Mouse (Mus musculus) heart, embryonic 14.5 days (tissue): ENCODE measurements around the gene Zfp3. TPM values are rescaled to one million over a fixed set of nuclear protein-coding genes. Genes with fewer than 3 reads are reported as not detected.

Experiments
- ATAC-seq: fragments of 200-750 bp; cut with Nextera tagmentation; 2 replicates; pipeline ENCODE4 v1.8.0; 2017; ENCODE audit warnings: low read depth, moderate TSS enrichment; ENCODE audit not compliant: insufficient number of reproducible peaks, insufficient read depth, low FRiP score
- H3K27ac ChIP-seq, 2 experiments: fragments of 200-500 bp in 1 of 2; fragments of 300-500 bp in 1 of 2; sonication (generic) in 1 of 2; replicated peaks in 1 of 2; 2 replicates each; pipeline ENCODE4 v1.5.1; 2012 to 2014; ENCODE audit warnings: low read depth in 2 of 2, low read length in 2 of 2, control low read depth in 1 of 2, mild to moderate bottlenecking in 1 of 2, mixed read lengths in 1 of 2; ENCODE audit not compliant: control insufficient read depth in 1 of 2, insufficient read depth in 1 of 2
- H3K27me3 ChIP-seq: fragments of 300-500 bp; sonication (generic); 2 replicates; pipeline ENCODE4 v1.6.1; 2014; ENCODE audit warnings: mild to moderate bottlenecking, low read length, control low read depth; ENCODE audit not compliant: control insufficient read depth, insufficient read depth
- H3K36me3 ChIP-seq: fragments of 300-500 bp; sonication (generic); 2 replicates; pipeline ENCODE4 v1.6.1; 2014; ENCODE audit warnings: mild to moderate bottlenecking, control low read depth, low read length, mixed read lengths; ENCODE audit not compliant: control insufficient read depth, insufficient read depth
- H3K4me1 ChIP-seq, 2 experiments: fragments of 200-500 bp in 1 of 2; fragments of 300-500 bp in 1 of 2; sonication (generic) in 1 of 2; 2 replicates each; pipeline ENCODE4 v1.6.1; 2012 to 2014; ENCODE audit warnings: low read length in 2 of 2, control low read depth in 1 of 2, mixed read lengths in 1 of 2; ENCODE audit not compliant: control insufficient read depth in 2 of 2, insufficient read depth in 2 of 2
- H3K4me2 ChIP-seq: fragments of 300-500 bp; sonication (generic); 2 replicates; pipeline ENCODE4 v1.6.1; 2014; ENCODE audit warnings: mild to moderate bottlenecking, low read length
- H3K4me3 ChIP-seq, 2 experiments: fragments of 200-500 bp in 1 of 2; fragments of 300-500 bp in 1 of 2; sonication (generic) in 1 of 2; 2 replicates each; pipeline ENCODE4 v1.5.1; 2012 to 2014; ENCODE audit warnings: low read length in 2 of 2, mild to moderate bottlenecking in 2 of 2, control low read depth in 1 of 2, low read depth in 1 of 2, moderate library complexity in 1 of 2; ENCODE audit not compliant: control insufficient read depth in 1 of 2, insufficient read depth in 1 of 2
- H3K9ac ChIP-seq: fragments of 300-500 bp; sonication (generic); 2 replicates; pipeline ENCODE4 v1.6.1; 2014; ENCODE audit warnings: mild to moderate bottlenecking, low read length
- H3K9me3 ChIP-seq: fragments of 300-500 bp; sonication (generic); 2 replicates; pipeline ENCODE4 v1.6.1; 2016; ENCODE audit warnings: low read length, control low read depth; ENCODE audit not compliant: control insufficient read depth
- WGBS: fragments of 180-500 bp; shearing (Covaris S2); extraction: QIAGEN DNeasy Blood & Tissue Kit; methylation state at CpG from one replicate; pipeline ENCODE4 v1.1.7; 2014; 5-methylcytosine and 5-hydroxymethylcytosine counted together
- polyA plus RNA-seq: library from polyadenylated mRNA; unstranded; fragments of >200 nt; fragmentation: Nextera tagmentation; extraction: Ambion mirVana; gene quantifications from 2 replicates; pipeline ENCODE4 v1.2.1, GENCODE M21; 2014

Zfp3 gene
- polyA plus RNA-seq, 1 experiment from 2014 or later: 9.3 TPM

DNA sequence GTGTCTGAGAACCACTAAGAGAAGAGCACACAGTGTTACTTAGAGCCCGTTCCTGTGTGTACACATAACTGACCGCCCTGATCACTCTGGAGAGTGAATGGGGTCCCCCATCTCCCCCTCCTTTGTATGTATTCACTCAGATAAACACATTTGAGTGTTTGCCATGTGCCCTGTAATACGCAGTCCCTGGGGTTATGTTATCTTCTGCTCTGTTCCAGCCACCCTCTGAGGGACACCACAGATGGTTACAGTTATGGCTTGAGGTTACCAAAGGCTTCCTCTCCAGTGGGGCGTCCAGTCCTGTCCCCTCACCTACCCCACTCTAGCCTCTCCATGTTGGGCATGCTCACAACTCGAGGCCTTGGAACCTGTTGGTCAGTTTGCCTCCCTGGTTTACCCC is 36.6 kb upstream of the Zfp3 start:
- WGBS: 90% methylated on average over 5 of the region's 5 CpGs
- H3K4me2 ChIP-seq: no peak overlapping the region
- H3K27me3 ChIP-seq: no peaks in the 10 kb centered on the region
- no peak for ATAC-seq
- H3K4me1 ChIP-seq: no peaks in the 10 kb centered on the region
- no peak overlapping the region for H3K4me3 ChIP-seq
- no peaks in the 10 kb centered on the region for H3K9me3 ChIP-seq
- no peak overlapping the region for H3K9ac ChIP-seq
- H3K27ac ChIP-seq: no peak overlapping the region
- H3K36me3 ChIP-seq: peaks cover 75% of the 10 kb centered on the region

DNA sequence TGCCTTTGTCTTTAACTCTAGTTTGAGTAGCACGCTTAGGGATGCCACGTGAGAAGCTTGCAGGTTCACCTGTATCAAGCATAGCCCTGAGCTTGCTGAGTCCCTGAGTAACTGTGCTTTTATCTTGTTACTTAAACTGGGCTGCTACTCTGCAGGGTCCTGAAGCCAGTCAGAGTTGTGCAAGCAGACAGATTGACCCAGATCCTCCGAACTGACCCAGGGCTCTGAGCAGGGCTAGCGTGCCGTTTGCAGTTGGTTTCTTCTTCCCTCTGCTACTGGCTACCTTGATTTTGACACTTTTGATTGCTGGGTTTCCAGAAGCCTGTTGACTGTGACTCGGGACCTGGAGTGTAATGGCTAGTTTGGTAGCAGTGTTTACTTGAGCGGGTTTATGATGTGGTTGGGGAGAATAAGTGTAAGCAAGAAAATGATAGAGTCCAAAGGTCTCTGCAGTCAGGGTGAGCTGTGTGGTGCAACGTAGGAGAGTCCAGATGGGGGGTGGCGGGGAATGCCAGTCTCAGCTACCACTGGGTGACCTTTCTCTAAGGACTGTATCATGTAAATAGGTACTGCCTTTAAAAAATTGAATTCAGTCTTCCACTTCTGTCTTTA is 33.5 kb upstream of the Zfp3 start:
- ATAC-seq: no peak
- H3K36me3 ChIP-seq: peaks cover 46% of the 10 kb centered on the region
- H3K4me3 ChIP-seq: no peak overlapping the region
- no peak overlapping the region for H3K4me2 ChIP-seq
- no peaks in the 10 kb centered on the region for H3K4me1 ChIP-seq
- H3K9ac ChIP-seq: no peak overlapping the region
- no peaks in the 10 kb centered on the region for H3K9me3 ChIP-seq
- H3K27ac ChIP-seq: no peak overlapping the region
- no peaks in the 10 kb centered on the region for H3K27me3 ChIP-seq
- WGBS: 75% methylated on average over 9 of the region's 9 CpGs

DNA sequence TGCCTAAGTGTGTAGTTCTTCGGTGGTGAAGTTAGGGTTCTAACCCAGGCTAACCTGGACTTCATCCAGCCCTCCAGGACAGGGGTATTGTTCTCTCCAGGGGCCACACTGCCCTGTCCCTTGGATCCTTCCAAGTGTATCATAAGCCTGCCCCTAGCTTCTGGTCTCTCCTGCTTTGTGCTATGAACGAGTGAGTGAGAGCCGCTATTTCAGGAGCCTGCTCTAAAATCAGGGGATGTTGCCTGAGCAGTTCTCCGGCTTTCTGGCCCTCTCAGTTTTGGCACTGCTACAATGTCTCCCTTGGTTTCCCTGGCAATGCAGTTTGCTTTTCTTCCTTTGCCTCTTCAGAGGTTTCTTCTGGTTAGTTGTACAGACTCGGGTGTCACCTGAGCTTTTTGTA is 32.8 kb upstream of the Zfp3 start:
- H3K4me1 ChIP-seq: peaks cover under 1 to 4% of the 10 kb centered on the region in 2 experiments; a peak in 1 of 4 replicates
- 50% methylated on average over 5 of the region's 5 CpGs for WGBS
- H3K9me3 ChIP-seq: no peaks in the 10 kb centered on the region
- ATAC-seq: no peak
- no peak overlapping the region for H3K9ac ChIP-seq
- peaks cover 39% of the 10 kb centered on the region for H3K36me3 ChIP-seq
- no peak overlapping the region for H3K27ac ChIP-seq
- no peaks in the 10 kb centered on the region for H3K27me3 ChIP-seq
- no peak overlapping the region for H3K4me2 ChIP-seq
- H3K4me3 ChIP-seq: no peak overlapping the region

DNA sequence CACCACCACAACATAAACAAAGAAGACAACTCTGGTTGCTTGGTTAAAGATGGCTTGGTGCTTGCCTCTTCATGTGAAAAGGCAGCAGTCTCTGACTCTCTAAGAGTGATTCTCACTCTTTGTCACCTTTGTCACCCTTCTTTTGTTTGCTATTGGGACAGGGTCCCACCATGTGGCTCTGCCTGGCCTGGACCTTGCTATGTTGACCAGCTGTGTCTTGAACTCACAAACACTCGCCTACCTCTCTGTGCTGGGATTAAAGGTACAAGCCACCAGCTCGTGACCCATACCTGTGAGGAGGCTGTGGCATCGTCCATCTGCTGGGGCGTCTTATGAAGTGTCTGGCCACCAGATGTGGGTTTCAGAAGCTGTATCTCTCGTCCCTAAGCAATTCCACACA is 30.8 kb upstream of the Zfp3 start:
- WGBS: 63% methylated on average over 5 of the region's 5 CpGs
- no peak overlapping the region for H3K27ac ChIP-seq
- no peaks in the 10 kb centered on the region for H3K9me3 ChIP-seq
- H3K4me3 ChIP-seq: no peak overlapping the region
- no peak for ATAC-seq
- peaks cover 2 to 6% of the 10 kb centered on the region in 2 experiments; a peak in 2 of 4 replicates for H3K4me1 ChIP-seq
- H3K9ac ChIP-seq: no peak overlapping the region
- no peaks in the 10 kb centered on the region for H3K27me3 ChIP-seq
- H3K4me2 ChIP-seq: no peak overlapping the region
- H3K36me3 ChIP-seq: peaks cover 18% of the 10 kb centered on the region

DNA sequence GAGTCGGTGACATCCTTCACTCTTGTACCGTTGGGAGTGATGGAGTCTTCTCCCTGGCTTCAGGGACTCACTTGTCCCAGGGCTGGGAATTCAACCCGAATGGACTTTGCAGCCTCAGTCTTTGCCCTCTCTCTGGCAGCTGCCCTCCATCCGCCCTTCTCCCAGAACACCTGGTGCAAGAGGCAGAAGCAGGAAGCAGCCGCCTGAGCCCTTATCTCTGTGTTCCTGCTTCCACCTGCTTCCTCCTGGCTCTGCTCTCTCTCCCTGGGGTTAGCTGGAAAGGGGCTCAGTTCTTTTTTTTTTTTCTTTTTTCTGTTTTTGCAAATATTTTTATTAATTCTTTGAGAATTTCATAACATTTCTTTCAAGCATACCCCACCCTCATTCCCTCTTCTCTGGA is 26.3 kb upstream of the Zfp3 start:
- ATAC-seq: no peak

DNA sequence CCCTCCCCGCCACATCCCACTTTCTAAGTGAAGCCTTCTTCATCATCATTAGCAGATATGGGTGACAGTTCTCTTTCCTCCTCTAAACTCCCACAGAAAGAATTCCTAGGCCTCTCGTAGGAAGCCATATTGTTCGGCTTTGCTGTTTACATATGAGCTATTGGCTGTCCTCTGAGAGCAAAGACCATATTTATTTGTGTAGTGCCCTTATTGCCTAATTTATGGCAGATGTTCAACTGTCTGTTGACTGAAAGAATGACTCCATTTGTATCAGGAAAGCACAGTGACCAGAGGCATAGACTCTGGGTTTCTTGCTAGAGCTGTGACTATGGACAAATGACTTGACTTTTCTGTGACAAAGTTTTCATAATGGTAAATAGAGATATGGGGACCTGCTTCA is 22.4 kb upstream of the Zfp3 start:
- H3K9me3 ChIP-seq: no peaks in the 10 kb centered on the region
- H3K9ac ChIP-seq: no peak overlapping the region
- H3K27me3 ChIP-seq: no peaks in the 10 kb centered on the region
- no peak overlapping the region for H3K4me3 ChIP-seq
- H3K36me3 ChIP-seq: no peaks in the 10 kb centered on the region
- H3K27ac ChIP-seq: no peak overlapping the region
- no peak overlapping the region for H3K4me2 ChIP-seq
- H3K4me1 ChIP-seq: no peaks in the 10 kb centered on the region
- no peak for ATAC-seq
- WGBS: 90% methylated on average over 3 of the region's 3 CpGs

More for the DNA sequence above, 26.3 kb upstream of the Zfp3 start:
- Histone ChIP-seq H3K27ac (no peak overlapping the region), H3K9me3 (no peaks in the 10 kb centered on the region), H3K36me3 (no peaks in the 10 kb centered on the region), H3K27me3 (no peaks in the 10 kb centered on the region), H3K4me1 (peaks cover 2 to 6% of the 10 kb centered on the region in 2 experiments; a peak in 2 of 4 replicates), H3K4me2 (no peak overlapping the region), H3K9ac (no peak overlapping the region), H3K4me3 (no peak overlapping the region)
- WGBS: 39% methylated on average over 5 of the region's 5 CpGs

DNA sequence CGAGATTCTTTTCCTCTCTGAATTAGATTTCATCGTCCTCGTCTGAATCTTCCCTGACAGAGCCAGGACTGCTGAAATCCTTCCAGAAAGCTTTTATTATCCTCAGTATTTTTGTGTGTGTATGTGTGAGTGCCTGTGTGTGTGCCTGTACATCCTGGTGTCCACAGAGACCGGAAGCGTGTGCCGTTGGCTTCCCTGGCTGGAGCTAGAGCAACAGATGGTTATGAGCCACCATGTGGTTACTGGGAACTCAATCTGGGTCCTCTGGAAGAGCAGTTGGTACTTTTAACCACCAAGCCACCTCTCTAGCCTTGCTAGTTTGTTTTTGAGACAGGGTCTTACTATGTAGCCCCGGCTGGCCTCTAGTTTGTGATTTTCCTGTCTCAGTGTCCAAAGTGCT is 21.9 kb upstream of the Zfp3 start:
- H3K4me2 ChIP-seq: no peak overlapping the region
- no peak overlapping the region for H3K27ac ChIP-seq
- H3K4me3 ChIP-seq: no peak overlapping the region
- ATAC-seq: no peak
- WGBS: 86% methylated on average over 7 of the region's 7 CpGs
- H3K9ac ChIP-seq: no peak overlapping the region
- H3K4me1 ChIP-seq: no peaks in the 10 kb centered on the region
- H3K36me3 ChIP-seq: no peaks in the 10 kb centered on the region
- H3K9me3 ChIP-seq: no peaks in the 10 kb centered on the region
- H3K27me3 ChIP-seq: no peaks in the 10 kb centered on the region
